Mouse (Mus musculus): Measurements from ENCODE around the gene Col17a1. TPM values are rescaled to one million over a fixed set of nuclear protein-coding genes. Genes with fewer than 3 reads are reported as not detected.

The Col17a1 gene
- total RNA-seq, 2 experiments from 2014 or later = 0.32 to 0.51 TPM

- DNase-seq (ENCODE audit: extremely low spot score in 1 of 2, low spot score in 2 of 2) = no peak
- intact Hi-C loops (cut with DNase I) = loop anchor here (10.0 kb wide), 1 partner anchor 124 kb away; no protein-coding TSS in a partner anchor
Measured at GRCm38 (mm10) chr19:47629068-47629467, 62.8 kb downstream of the Col17a1 start.

DNA sequence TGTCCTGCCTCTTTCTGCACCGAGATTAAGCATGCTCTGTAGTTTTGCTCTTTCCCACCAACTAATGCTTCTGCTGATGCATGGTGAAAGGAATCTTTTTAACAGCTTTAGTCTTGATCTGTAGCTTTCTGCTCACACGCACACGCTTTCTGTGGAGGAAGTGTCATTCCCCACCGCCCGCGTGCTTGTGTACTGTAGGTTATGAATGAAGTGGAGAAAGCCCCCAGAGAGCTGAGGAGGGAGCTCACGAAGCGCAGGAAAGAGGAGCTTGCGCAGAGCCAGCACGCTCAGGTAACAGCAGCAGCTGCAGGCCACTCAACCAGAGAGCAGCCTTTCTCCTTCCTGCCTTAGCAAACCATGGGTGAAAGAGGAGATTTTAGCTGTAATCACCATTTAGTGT, 64.4 kb downstream of the Col17a1 start:
- DNase-seq (ENCODE audit: extremely low spot score in 1 of 2, low spot score in 2 of 2) = no peak
- intact Hi-C loops (cut with DNase I) = loop anchor here (10.0 kb wide), 1 partner anchor 123 kb away; no protein-coding TSS in a partner anchor

DNA sequence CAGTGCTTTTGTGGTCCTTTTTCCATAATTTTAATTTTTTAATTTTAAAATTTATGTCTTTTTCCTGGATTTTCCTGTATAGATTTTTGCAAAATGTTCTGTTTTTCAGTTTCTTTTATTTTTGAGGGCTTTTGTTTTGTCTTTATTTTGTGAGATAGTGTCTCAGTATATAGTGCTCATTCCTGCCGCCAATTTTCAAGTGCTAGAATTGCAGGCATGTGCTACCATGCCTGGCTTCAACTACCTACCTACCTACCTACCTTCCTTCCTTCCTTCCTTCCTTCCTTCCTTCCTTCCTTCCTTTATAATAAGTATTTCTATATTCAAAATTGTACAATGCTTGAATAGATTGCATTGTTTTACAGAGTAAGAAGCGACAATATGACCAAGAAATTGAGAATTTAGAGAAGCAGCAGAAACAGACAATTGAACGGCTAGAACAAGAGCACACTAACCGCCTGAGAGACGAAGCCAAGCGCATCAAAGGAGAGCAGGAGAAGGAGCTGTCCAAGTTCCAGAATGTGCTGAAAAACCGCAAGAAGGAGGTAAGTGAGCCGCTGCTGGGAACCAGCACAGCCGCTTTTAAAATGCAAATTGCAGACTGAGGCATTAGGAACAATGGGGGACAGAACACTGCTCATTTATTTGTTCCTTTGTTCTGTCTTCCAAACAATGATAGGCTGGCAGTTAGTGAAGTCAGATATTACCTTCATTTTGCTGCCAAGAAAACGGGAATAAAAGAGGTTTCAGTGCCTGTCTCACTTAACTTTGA, 66.8 kb downstream of the Col17a1 start:
- no peak for DNase-seq (ENCODE audit: extremely low spot score in 1 of 2, low spot score in 2 of 2)
- intact Hi-C loops (cut with DNase I) = loop anchor here (10.0 kb wide), 1 partner anchor 120 kb away; no protein-coding TSS in a partner anchor

GRCm38 (mm10) chr19:47621478-47621877, 70.4 kb downstream of the Col17a1 start:
- DNase-seq (ENCODE audit: extremely low spot score in 1 of 2, low spot score in 2 of 2) = no peak
- intact Hi-C loops (cut with DNase I) = loop anchor here (10.0 kb wide), 1 partner anchor 117 kb away; no protein-coding TSS in a partner anchor

DNA sequence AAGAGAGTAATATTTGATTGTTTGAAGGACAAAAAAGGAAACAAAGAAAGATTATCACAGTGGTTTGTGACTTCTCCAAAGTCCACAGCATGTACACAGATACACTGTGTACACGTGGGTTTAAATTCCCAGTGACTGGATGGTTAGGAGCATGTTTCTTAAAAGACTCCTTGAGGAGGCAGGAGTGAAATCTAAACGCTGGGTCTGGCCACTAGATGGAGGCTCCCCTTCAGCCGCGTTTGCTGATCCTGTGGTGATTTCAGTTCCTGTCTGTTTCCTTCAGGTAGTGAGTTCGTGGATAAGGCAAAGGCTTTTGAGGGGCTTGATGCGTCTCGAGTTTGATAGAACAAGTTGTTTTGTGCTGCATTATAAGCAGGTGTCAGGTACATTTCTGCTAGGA, 78.5 kb downstream of the Col17a1 start:
- DNase-seq (ENCODE audit: extremely low spot score in 1 of 2, low spot score in 2 of 2) = no peak
- intact Hi-C loops (cut with DNase I) = no loop called here

- intact Hi-C loops (cut with DNase I) = no loop called here
- no peak for DNase-seq (ENCODE audit: extremely low spot score in 1 of 2, low spot score in 2 of 2)
Measured at GRCm38 (mm10) chr19:47608513-47608912, 83.4 kb downstream of the Col17a1 start.

Other genes with a start within 250 kb of the Col17a1 start
- gene Sh3pxd2a, start 227.7 kb downstream of the Col17a1 start, total RNA-seq (2021) = 10 to 100 TPM; 22.8 to 23.4 TPM
- gene Stn1, start 154.6 kb downstream of the Col17a1 start, total RNA-seq (2021) = 10 to 100 TPM; 33.9 to 39.4 TPM
- gene Slk, start 112.4 kb downstream of the Col17a1 start, total RNA-seq (2021) = 10 to 100 TPM; 35.3 to 36.1 TPM
- gene Sfr1, start 39.6 kb upstream of the Col17a1 start, total RNA-seq (2021) = 100 to 1,000 TPM; 101 to 111 TPM
- gene Gsto1, start 162.9 kb upstream of the Col17a1 start, total RNA-seq (2021) = 10 to 100 TPM; 74.4 TPM
- 1 to 10 TPM in 1 of 2 experiments, under 1 TPM in 1; 0.75 to 1.2 TPM for gene Gsto2, start 173.4 kb upstream of the Col17a1 start, total RNA-seq (2021)
- gene Cfap43, start 227.2 kb upstream of the Col17a1 start, total RNA-seq (2021) = under 1 TPM; 0.41 to 0.59 TPM
- gene Itprip, start 227.2 kb upstream of the Col17a1 start, total RNA-seq (2021) = 1 to 10 TPM; 1.5 to 1.9 TPM
- gene Cfap58, start 245.6 kb upstream of the Col17a1 start, total RNA-seq (2021) = 1 to 10 TPM in 1 of 2 experiments, under 1 TPM in 1; 0.54 to 1.2 TPM